Mouse (Mus musculus) testis, adult 10 weeks (tissue): Measurements from ENCODE around the gene Foxa1. TPM values are rescaled to one million over a fixed set of nuclear protein-coding genes. Genes with fewer than 3 reads are reported as not detected.

Experiments used
- polyA plus RNA-seq: library from polyadenylated mRNA; stranded (reverse); fragments of 350-450 nt; fragmentation: Illumina TruSeq; extraction: RNeasy Lipid Tissue Mini Kit (QIAGEN cat#74804); gene quantifications from one replicate; pipeline ENCODE4 v1.2.3, GENCODE M21; 2014; ENCODE audit warnings: low read depth, low replicate concordance

The Foxa1 gene
- polyA plus RNA-seq: 0.22 TPM

DNA sequence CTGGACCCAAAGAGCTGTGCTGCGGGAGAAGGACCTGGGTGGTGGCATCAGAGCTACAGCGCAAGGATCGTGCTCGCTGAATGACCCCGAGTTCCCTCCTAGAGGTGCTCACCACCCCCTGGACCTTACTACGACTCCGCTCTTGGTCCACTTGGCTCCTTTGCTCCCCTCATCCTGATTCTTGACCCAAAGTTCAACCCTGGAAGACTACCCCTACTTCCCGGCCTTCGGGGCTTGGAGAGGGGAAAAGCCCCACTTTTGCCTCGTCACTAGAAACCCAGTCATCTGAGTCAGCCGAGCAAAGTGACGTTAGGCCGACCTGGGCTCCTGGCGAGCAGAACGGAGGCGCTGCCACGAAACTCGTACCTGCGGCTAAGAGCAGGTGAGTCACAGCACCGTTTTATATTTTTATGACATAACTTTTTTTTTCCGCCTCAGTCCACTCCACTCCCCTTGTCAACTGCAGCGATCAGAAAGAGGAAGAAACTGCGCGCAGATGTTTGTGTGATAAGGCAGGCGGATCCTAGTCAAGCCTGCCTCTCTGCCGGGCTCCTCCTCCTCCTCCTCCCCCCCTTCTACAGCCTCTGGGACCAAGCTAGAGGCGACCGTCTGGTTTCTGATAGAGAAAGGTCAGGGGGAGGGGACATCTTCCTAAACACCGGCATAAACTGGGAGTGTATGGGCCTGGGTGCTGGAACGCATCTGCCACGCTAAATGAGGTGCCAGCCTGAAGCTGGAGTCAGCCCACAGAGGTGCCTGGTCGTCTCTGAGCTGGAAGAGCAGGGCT lies at the start of gene Foxa1:
TSS of gene Foxa1 (minus strand) at position 502 of the 787 bp plus-strand sequence.

DNA sequence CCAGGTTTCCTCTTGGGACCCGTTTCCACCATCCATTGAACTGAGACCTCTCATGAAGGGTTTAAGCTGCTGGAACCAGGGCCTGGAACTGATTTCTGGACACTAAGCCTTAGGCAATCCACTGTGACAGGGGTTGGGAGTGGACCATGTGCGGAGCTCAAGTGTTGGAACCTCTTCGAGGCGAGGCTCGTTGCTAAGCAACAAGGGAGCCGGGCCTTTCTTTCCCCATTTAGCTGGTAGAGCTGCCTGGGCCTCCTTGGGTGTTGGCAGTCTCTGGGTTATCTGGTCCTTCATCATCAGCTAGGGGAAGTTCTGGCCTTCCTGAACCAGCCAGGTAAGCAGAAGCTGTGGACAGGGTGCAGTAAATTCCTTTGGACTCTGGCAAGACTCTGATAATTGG lies 17.2 kb upstream of the Foxa1 start, which contains the start of gene Ttc6:
TSS of gene Ttc6 (plus strand) at position 205 of the 400 bp plus-strand sequence.

Other genes starting within 250 kb of the Foxa1 start
- 104 TPM for gene Ttc6, start 17.2 kb upstream of the Foxa1 start, polyA plus RNA-seq